Mouse (Mus musculus): ENCODE data around the gene Ints14.

DNA sequence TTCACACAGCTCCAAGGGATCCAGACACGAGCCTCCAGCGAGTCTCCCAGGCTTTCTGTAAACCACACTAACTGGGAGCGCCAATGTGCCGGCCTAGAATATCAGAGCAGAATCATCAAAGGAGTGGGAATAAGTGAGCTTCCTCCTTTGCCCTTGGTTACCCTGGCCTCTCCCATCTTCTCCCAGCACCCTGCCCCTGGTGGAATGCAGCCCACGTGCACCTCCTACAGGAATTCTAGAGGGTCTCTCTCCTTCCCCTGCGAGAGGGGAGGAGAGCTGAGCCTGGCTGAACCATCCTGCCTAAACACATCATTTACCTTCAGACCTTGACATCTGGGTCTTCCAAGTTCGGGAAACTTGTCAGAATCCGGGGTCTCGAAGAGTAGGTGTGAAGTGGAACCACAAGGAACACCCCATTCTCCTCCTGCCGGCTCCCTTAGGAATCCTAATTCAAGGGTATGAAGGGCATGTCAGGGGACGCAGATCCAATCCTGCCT is 9.5 kb upstream of the Ints14 start, which contains the start of gene Slc24a1:
- TF ChIP-seq CTCF (IDR thresholded peaks at IDR 0.05; ENCODE audit: low read depth, low read length) (no peak), GATA1 (IDR thresholded peaks at IDR 0.05; ENCODE audit: borderline replicate concordance, low read length) (no peak)

All from G1E (cell line).